Mouse (Mus musculus): Measurements from ENCODE around the gene Arhgap27.
A peak's percentile ranks its signal among the peaks of the same experiment; 100 is the strongest.
"Not testable (repeated sequence)": the region's sequence is repeated elsewhere in the genome, so short reads cannot be mapped to it uniquely, and the experiment has no call there.

Gene Arhgap27

GRCm38 (mm10) chr11:103363214-103364148, at the start of gene Arhgap27:
Arhgap27 (minus strand) TSS chr11:103363692.
- peak; percentile 46 for DNase-seq

- DNase-seq: no peak
Observed at GRCm38 (mm10) chr11:103412950-103413423, 49.5 kb upstream of the Arhgap27 start.

DNA sequence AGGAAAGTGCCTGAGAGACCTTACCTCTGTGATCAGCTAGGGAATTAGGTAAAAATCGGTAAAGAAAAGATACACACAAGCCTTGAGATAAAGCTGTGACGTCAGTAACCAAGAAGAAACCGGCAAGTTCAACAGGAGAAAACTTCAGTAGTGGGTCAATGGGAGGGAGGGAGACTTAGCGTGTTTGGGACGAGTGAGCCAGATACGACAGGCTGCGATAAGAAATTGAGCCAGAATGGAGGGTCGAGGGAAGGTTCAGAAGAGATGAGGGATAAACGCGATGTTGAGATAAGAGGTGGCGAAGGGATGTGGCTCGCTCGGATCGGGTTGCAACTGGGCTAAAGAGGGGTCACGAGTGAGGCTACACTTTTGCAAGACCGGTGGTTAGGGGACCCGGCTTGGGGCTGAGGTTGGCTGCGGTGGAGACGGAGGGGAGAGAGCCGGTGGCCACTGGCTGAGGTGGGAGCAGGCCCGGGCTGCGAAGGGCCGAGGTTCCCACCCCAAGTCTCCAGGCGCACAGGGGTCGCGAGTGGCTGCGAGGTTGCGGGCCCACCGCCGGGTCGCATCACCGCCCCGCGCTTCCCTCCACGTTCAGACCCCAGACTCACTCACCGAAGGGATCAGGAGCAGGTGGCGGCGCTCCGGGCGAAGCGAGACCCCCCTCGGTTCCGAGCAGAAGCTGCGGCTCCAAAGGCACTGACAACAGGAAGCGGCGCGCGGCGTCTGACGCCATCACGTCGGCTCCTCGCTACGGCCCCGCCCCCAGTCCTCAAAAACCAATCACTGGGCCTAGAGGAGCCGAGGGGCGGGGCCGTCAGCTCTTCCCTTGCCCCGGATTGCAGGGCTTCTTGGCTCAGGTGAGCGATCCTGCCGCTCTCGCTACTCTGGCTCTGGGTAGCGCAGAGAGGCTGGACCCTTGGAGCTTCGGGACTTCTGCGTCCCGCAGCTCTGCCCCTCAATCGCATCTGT, 48.8 kb upstream of the Arhgap27 start, which contains the start of gene Plekhm1:
Plekhm1 (minus strand) TSS at position 707 of the 969 bp plus-strand sequence.
- peak; percentile 96 for DNase-seq

GRCm38 (mm10) chr11:103411301-103411700, 47.8 kb upstream of the Arhgap27 start:
- DNase-seq: no peak

DNA sequence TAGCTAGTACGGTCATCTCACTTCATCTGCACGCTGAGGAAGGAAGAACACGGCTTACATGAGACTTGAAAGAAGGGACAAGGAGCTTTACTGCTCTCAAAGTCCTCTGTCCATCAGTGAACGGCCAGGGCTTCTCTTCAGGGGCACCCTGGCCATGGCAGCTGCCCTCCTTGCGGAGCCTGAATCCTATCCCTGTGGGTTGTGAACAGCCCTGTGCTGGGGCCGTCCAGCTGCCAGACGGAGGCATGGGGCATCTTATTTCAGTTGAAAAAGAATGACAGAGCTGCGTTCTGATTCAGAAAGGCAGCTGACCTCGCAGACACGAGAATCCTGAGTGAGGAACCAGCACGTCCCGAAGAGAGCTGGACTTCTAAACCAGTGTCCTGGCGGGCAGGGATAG, 45.4 kb upstream of the Arhgap27 start:
- DNase-seq: no peak

- not testable (repeated sequence) for DNase-seq
Observed at GRCm38 (mm10) chr11:103407136-103407535, 43.6 kb upstream of the Arhgap27 start.

GRCm38 (mm10) chr11:103406551-103406950, 43.1 kb upstream of the Arhgap27 start:
- no peak for DNase-seq

DNA sequence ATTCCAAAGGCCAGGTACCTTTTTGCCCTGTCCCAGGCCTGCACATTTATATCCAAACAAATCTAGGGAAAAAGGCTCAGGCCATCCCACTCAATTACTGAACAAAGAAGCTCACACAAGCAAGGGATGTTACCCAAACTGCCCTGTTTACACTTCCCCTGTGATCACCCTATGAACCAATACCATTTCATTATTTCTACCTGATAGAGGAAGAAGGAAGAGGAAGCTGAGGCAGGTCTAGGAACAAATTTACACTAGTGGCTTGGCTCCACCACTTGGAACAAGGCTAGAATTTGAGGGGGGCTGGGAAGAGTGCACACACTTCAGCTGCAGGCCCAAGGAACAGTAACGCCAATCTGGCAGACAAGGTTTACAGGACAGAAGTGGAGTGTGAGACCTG, 42.3 kb upstream of the Arhgap27 start:
- no peak for DNase-seq

DNA sequence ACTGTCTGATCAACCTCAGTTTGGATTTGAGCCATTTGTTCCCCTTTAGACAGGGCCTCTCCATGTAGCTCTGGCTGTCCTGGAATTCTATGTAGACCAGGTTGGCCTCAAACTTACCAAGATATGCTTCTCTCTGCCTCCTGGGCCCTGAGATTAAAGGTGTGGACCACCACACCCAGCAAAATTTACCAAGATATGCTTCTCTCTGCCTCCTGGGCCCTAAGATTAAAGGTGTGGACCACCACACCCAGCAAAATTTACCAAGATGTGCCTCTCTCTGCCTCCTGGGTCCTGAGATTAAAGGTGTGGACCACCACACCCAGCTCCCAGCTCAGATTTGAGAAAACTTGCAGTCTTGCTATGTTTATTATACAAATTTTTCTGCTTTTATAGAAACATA, 41.1 kb upstream of the Arhgap27 start:
- DNase-seq: no peak

DNA sequence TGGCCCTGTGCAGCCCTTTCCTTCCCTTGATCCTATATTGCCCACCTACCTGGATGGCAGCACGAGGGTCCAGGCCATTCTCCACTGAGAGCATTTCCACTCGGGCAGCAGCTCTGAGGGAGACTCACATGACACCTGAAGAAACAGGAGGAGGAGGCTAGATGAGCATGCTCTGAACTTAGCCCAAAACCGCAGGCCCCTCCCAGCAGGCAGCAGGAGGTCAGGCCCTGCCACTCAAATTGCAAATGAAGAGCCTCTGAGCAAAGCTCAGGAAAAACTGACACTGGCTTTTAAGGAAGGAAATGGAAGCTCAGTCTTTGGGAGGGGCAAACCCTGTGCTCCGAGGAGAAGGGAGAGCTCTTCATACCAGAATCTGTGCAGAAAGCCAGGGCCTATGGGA, 40.3 kb upstream of the Arhgap27 start:
- DNase-seq: no peak

DNA sequence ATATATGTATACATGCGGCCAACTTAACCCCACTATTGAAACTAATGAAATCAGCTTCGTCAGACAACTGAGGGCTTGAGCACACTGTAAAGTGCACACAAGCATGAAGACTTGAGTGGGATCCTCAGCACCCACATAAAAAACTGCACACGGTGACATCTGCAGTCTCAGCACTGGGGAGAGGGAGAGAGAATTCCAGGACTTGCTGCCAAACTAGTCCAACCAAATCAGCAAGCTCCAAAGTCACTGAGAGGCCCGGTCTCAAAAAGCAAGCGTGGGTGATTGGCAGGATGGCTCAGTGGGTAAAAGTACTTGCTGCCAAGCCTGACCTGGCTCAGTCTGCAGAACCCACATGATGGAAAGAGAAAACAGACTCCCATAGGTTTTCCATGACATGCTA, 39.2 kb upstream of the Arhgap27 start:
- DNase-seq: no peak

- peak; percentile 34 for DNase-seq
Observed at GRCm38 (mm10) chr11:103402198-103402597, 38.7 kb upstream of the Arhgap27 start.

DNA sequence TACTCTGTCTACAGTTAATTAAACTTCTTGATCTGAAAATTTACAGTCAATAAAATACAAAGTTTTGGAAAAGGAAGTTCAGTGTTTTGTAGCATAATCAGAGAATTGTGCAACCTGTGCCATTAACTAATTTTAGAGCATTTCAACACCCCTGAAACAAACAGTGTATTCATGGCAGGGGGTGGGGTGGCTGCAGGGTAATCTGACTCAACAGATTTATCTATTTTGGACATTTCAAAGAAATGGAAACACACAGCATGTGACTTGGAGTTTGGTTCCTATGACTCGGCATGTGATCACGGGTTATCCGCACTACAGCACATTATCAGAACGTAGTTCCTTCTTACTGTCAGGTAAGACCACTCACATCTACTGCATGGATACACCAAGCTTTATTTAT, 36.5 kb upstream of the Arhgap27 start:
- DNase-seq: no peak

GRCm38 (mm10) chr11:103399050-103399449, 35.6 kb upstream of the Arhgap27 start:
- DNase-seq: no peak

- no peak for DNase-seq
Observed at GRCm38 (mm10) chr11:103396682-103397081, 33.2 kb upstream of the Arhgap27 start.

- DNase-seq: no peak
Observed at GRCm38 (mm10) chr11:103396236-103396635, 32.7 kb upstream of the Arhgap27 start.

DNA sequence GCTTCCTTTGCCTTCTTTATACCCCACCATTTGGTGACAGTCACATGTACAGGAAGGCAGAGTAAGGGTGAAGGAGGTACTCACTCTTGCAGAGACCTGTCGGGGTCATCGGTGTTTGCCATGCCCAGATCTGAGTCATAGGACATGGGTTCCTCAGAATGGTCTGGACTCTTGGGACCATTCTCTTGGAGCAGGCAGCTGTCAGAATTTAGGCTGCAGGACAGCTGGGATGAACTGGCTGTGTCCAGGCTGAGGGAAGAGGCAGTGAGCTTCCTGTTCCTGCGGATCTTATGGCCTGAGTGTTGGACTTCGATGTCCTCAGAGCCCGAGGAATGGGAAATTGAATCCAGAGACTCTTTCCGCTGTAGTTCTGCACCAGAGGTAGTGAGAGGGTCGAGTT, 31.1 kb upstream of the Arhgap27 start:
- no peak for DNase-seq

DNA sequence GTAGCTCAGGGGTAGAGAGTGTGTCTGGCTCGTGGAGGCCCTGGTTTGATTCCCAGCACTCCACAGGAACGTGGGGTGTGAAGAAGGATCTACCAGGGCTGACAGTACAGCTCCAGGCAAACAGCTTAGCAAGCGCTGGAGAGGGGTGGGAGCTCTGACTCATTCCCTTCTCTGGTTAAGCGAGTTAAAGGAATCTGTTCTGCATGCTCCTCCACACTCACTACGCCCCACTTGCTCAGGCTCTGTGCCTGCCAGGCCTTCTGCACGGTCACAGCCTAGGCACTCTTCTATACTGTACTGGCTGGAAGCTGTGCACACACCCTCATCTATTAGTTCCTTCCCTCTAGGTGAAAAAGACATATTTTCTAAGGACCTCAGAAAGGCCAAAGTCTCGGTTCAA, 30.5 kb upstream of the Arhgap27 start:
- DNase-seq: no peak

GRCm38 (mm10) chr11:103387870-103388526, 24.5 kb upstream of the Arhgap27 start:
- DNase-seq: no peak

DNA sequence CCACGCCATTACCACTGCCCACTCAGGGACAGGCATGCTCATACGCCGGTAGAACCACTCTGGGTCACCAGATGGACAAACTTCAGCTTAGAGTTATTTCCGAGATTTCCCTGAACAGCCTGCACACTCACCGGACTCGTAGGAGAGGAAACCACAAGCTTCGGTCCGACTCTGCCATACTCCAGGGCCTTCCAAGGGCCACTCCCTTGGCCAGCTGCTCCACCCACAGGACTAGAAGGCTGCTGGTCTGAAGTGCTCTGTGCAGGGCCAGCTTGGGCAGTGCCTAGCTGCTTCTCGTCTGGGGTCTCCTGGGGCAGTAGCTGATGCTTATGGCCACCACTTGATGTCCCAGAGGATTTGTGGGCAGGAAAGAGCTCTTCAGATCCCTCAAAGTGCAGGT, 23.3 kb upstream of the Arhgap27 start:
- no peak for DNase-seq

GRCm38 (mm10) chr11:103381956-103382613, 18.6 kb upstream of the Arhgap27 start:
- no peak for DNase-seq

DNA sequence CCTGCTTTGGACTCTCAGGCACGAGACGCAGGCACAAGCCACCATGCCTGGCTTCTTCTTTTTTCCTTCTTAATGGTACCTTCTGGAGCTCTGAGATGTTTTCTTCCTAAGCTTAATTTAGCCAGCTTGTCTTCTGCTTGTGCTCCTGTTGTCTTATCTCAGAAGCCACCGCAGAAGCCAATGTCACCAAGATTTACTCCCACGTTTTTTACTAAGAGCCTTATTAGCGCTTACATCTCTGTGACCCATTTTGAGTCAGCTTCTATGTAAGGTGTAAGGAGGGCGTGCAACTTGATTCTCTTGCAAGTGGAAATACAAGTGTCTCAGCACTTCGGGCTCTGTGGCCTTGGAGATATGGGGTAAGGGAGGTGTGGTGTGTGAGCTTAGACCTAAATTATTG, 18.0 kb upstream of the Arhgap27 start:
- DNase-seq: no peak
